In the genomic region with DNA sequence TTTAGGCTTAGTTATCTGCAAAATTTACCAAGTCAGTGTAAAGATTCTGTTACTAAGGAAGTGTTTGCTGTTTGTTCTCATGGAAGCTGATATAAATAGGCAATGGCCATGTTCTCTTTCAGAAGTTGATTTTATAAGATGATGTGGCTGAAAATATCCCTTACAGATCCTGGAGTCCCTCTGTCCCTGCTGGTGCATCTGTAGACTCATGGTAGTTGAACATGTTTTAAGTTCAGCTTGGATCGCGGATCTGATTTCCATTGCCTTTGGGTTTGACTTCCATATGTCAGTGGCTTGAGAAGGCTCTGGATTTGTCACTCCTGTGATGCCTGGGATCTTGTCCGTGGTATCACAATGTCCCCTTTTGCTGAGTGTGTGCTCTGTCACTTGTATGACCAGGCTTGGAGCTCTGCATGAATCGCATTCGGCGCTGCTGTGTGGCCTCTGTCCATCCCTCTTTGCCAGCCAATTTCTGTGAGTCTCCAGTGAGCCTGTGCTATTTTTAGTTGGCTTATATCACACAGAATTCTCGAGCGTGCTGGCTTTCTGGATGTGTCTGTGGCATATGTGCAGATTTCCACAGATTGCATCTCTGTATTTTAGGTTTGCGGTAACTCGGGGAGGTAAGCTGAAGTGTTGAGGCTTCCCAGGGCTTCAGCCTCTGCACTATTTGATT, we compare ENCODE assay signal across 14 mouse cellular contexts. TPM values are rescaled to one million over a fixed set of nuclear protein-coding genes. Genes with fewer than 3 reads are reported as not detected.
DNase-seq lines count a peak whose midpoint lies in the region; ATAC-seq and TF ChIP-seq lines count a peak whose summit lies in the region.
"Had no signal": no experiment of that assay in that cellular context is flagged by ENCODE, and none has a peak within 500 bp of the region (broad histone marks: within the 10 kb centered on the region; RNA-seq: fewer than 3 reads in every experiment).

No protein-coding gene starts in this region.

- no peak for TF ChIP-seq EP300 in liver, postnatal 0 days (IDR thresholded peaks at IDR 0.05; ENCODE audit: low read depth)

- 71% methylated on average over 10 of the region's 10 CpGs for WGBS in hindbrain, postnatal 0 days
- 91% methylated on average over 10 of the region's 10 CpGs for WGBS in hindbrain, embryonic 13.5 days
- WGBS in heart, embryonic 14.5 days: 42% methylated on average over 10 of the region's 10 CpGs
- WGBS in liver, postnatal 0 days (ENCODE audit: insufficient replicate concordance): 81% methylated on average over 10 of the region's 10 CpGs
- WGBS in kidney, embryonic 16.5 days: 91% methylated on average over 10 of the region's 10 CpGs

- no peak overlapping the region for H3K4me2 ChIP-seq in hindbrain, postnatal 0 days (ENCODE audit: low read depth, low read length)
- no peak overlapping the region for H3K4me2 ChIP-seq in hindbrain, embryonic 13.5 days
- peak overlapping the region; percentile 59 for H3K4me2 ChIP-seq in heart, embryonic 14.5 days (ENCODE audit: low read length)
- H3K4me2 ChIP-seq in liver, postnatal 0 days (ENCODE audit: low read depth, low read length): no peak overlapping the region
- no peak overlapping the region for H3K4me2 ChIP-seq in kidney, embryonic 16.5 days (replicated peaks; ENCODE audit: low read depth, low read length)
- H3K4me2 ChIP-seq: hindbrain, embryonic 12.5 days; neural tube, embryonic 13.5 days had no signal

- no peak for ATAC-seq in hindbrain, postnatal 0 days
- ATAC-seq in hindbrain, embryonic 13.5 days (ENCODE audit: low FRiP score): no peak
- peak; percentile 32; the same call in 1 of the 2 replicates for ATAC-seq in heart, embryonic 14.5 days (ENCODE audit: insufficient number of reproducible peaks, insufficient read depth, low FRiP score, low read depth)
- no peak for ATAC-seq in liver, postnatal 0 days
- ATAC-seq in granulocyte monocyte progenitor cell, adult 5-6 weeks (replicated peaks; ENCODE audit: poor library complexity, severe bottlenecking): no peak
- no peak for ATAC-seq in kidney, embryonic 16.5 days (ENCODE audit: low FRiP score, low TSS enrichment)

- H3K4me3 ChIP-seq in hindbrain, postnatal 0 days (ENCODE audit: low read length): no peak overlapping the region
- H3K4me3 ChIP-seq in hindbrain, embryonic 13.5 days: no peak overlapping the region
- H3K4me3 ChIP-seq in heart, embryonic 14.5 days (ENCODE audit: control insufficient read depth in 1 of 2, insufficient read depth in 1 of 2, low read depth in 1 of 2, low read length in 2 of 2): no peak overlapping the region; a peak in 1 of 4 replicates
- H3K4me3 ChIP-seq in liver, postnatal 0 days (ENCODE audit: low read depth, low read length): no peak overlapping the region
- no peak overlapping the region for H3K4me3 ChIP-seq in kidney, embryonic 16.5 days (ENCODE audit: low read length)
- H3K4me3 ChIP-seq: embryonic facial prominence, embryonic 10.5 days; hindbrain, embryonic 12.5 days; neural tube, embryonic 13.5 days had no signal

- H3K27ac ChIP-seq in hindbrain, postnatal 0 days: peak overlapping the region; percentile 12
- no peak overlapping the region for H3K27ac ChIP-seq in hindbrain, embryonic 13.5 days
- H3K27ac ChIP-seq in heart, embryonic 14.5 days (replicated peaks in 1 of 2; ENCODE audit: control insufficient read depth in 1 of 2, insufficient read depth in 1 of 2, low read depth in 2 of 2, low read length in 2 of 2): peak overlapping the region; percentile 60 to 82
- H3K27ac ChIP-seq in liver, postnatal 0 days (ENCODE audit: low read depth): no peak overlapping the region
- no peak overlapping the region for H3K27ac ChIP-seq in kidney, embryonic 16.5 days (ENCODE audit: low read length)
- H3K27ac ChIP-seq: embryonic facial prominence, embryonic 10.5 days; hindbrain, embryonic 12.5 days; neural tube, embryonic 13.5 days had no signal

- peak; percentile 39 for DNase-seq in hindbrain, postnatal 0 days (ENCODE audit: low spot score)
- peak; percentile 71 to 72 for DNase-seq in cerebellum, postnatal 14 days
- DNase-seq in left cerebral cortex, postnatal 25 days (ENCODE audit: low spot score in 2 of 2): peak; percentile 67 to 90
- DNase-seq in liver, postnatal 0 days: no peak
- DNase-seq: adrenal gland, adult 2 months; lung, postnatal 4 days; thymus, postnatal 14 days had no signal

- H3K36me3 ChIP-seq in hindbrain, postnatal 0 days (ENCODE audit: insufficient read depth, low read length): no peaks in the 10 kb centered on the region
- H3K36me3 ChIP-seq in hindbrain, embryonic 13.5 days: no peaks in the 10 kb centered on the region
- H3K36me3 ChIP-seq in heart, embryonic 14.5 days (ENCODE audit: control insufficient read depth, insufficient read depth, low read length): no peaks in the 10 kb centered on the region
- H3K36me3 ChIP-seq in liver, postnatal 0 days (replicated peaks; ENCODE audit: insufficient read depth, low read length): no peaks in the 10 kb centered on the region
- H3K36me3 ChIP-seq in kidney, embryonic 16.5 days (ENCODE audit: insufficient read depth, low read length): no peaks in the 10 kb centered on the region
- H3K36me3 ChIP-seq: embryonic facial prominence, embryonic 10.5 days; hindbrain, embryonic 12.5 days; neural tube, embryonic 13.5 days had no signal

- no peaks in the 10 kb centered on the region for H3K27me3 ChIP-seq in hindbrain, postnatal 0 days (ENCODE audit: insufficient read depth, low read length)
- no peaks in the 10 kb centered on the region for H3K27me3 ChIP-seq in hindbrain, embryonic 13.5 days
- no peaks in the 10 kb centered on the region for H3K27me3 ChIP-seq in heart, embryonic 14.5 days (ENCODE audit: control insufficient read depth, insufficient read depth, low read length)
- no peaks in the 10 kb centered on the region for H3K27me3 ChIP-seq in liver, postnatal 0 days (ENCODE audit: insufficient read depth, low read length)
- H3K27me3 ChIP-seq in kidney, embryonic 16.5 days (ENCODE audit: insufficient read depth, low read length): no peaks in the 10 kb centered on the region
- H3K27me3 ChIP-seq: hindbrain, embryonic 12.5 days; neural tube, embryonic 13.5 days had no signal

- H3K9ac ChIP-seq in hindbrain, postnatal 0 days (replicated peaks; ENCODE audit: low read length): no peak overlapping the region
- no peak overlapping the region for H3K9ac ChIP-seq in hindbrain, embryonic 13.5 days
- peak overlapping the region; percentile 21; the same call in 1 of the 2 replicates for H3K9ac ChIP-seq in heart, embryonic 14.5 days (ENCODE audit: low read length)
- no peak overlapping the region for H3K9ac ChIP-seq in liver, postnatal 0 days (replicated peaks)
- H3K9ac ChIP-seq in kidney, embryonic 16.5 days (replicated peaks; ENCODE audit: low read length): no peak overlapping the region
- H3K9ac ChIP-seq: hindbrain, embryonic 12.5 days; neural tube, embryonic 13.5 days had no signal

- no peaks in the 10 kb centered on the region for H3K9me3 ChIP-seq in hindbrain, postnatal 0 days (ENCODE audit: low read length)
- no peaks in the 10 kb centered on the region for H3K9me3 ChIP-seq in hindbrain, embryonic 13.5 days
- no peaks in the 10 kb centered on the region for H3K9me3 ChIP-seq in heart, embryonic 14.5 days (ENCODE audit: control insufficient read depth, low read length)
- no peaks in the 10 kb centered on the region for H3K9me3 ChIP-seq in liver, postnatal 0 days (ENCODE audit: low read length)
- H3K9me3 ChIP-seq in kidney, embryonic 16.5 days (ENCODE audit: low read length): no peaks in the 10 kb centered on the region
- H3K9me3 ChIP-seq: embryonic facial prominence, embryonic 10.5 days; hindbrain, embryonic 12.5 days; neural tube, embryonic 13.5 days had no signal

- no peak for TF ChIP-seq CTCF in hindbrain, postnatal 0 days (IDR thresholded peaks at IDR 0.05; ENCODE audit: low read depth)
- TF ChIP-seq CTCF in liver, postnatal 0 days (IDR thresholded peaks at IDR 0.05; ENCODE audit: low read depth): no peak

- intact Hi-C loops in left cerebral cortex, postnatal 25 days (cut with DNase I): loop anchor here (2.0 kb wide), 1 partner anchor 45 kb away; a partner anchor contains a TSS

- H3K4me1 ChIP-seq in hindbrain, postnatal 0 days (ENCODE audit: insufficient read depth, low read length): no peaks in the 10 kb centered on the region
- H3K4me1 ChIP-seq in hindbrain, embryonic 13.5 days (replicated peaks): peaks cover under 1% of the 10 kb centered on the region; the same call in 1 of the 2 replicates
- peaks cover 13 to 28% of the 10 kb centered on the region in 2 experiments for H3K4me1 ChIP-seq in heart, embryonic 14.5 days (ENCODE audit: control insufficient read depth in 2 of 2, insufficient read depth in 2 of 2, low read length in 2 of 2)
- no peaks in the 10 kb centered on the region for H3K4me1 ChIP-seq in liver, postnatal 0 days (ENCODE audit: insufficient read depth)
- no peaks in the 10 kb centered on the region for H3K4me1 ChIP-seq in kidney, embryonic 16.5 days (ENCODE audit: insufficient read depth, low read length)
- H3K4me1 ChIP-seq: embryonic facial prominence, embryonic 10.5 days; hindbrain, embryonic 12.5 days; neural tube, embryonic 13.5 days had no signal

RNA-seq across cellular contexts. Expression of a gene that starts 41.3 kb away (rescaled TPM):
- 32.8 and 182 TPM in 2 replicates for total RNA-seq in hindbrain, postnatal 0 days (2014; rRNA removed)
- polyA plus RNA-seq in hindbrain, postnatal 0 days (2015; fragmentation: Nextera tagmentation; extraction: Ambion mirVana): 281 and 288 TPM in 2 replicates
- polyA plus RNA-seq in hindbrain, embryonic 13.5 days (2015; fragmentation: Nextera tagmentation; extraction: Ambion mirVana): 268 and 296 TPM in 2 replicates
- polyA plus RNA-seq in heart, embryonic 14.5 days (2014; fragmentation: Nextera tagmentation; extraction: Ambion mirVana): 308 and 312 TPM in 2 replicates
- total RNA-seq in left cerebral cortex, postnatal 25 days (2021): 10 to 100 TPM; 21.8 to 24.8 TPM
- polyA plus RNA-seq in liver, postnatal 0 days (2015; fragmentation: Nextera tagmentation; extraction: Ambion mirVana): 300 and 353 TPM in 2 replicates
- total RNA-seq in granulocyte monocyte progenitor cell, adult 5-6 weeks (2014; fragmentation: Nextera tagmentation): 358 and 366 TPM in 2 replicates
- 177 and 225 TPM in 2 replicates for total RNA-seq in granulocyte monocyte progenitor cell, adult 5-6 weeks (2017)
- polyA plus RNA-seq in kidney, embryonic 16.5 days (2015; fragmentation: Nextera tagmentation; extraction: Ambion mirVana): 241 and 422 TPM in 2 replicates

RNA-seq across cellular contexts. Expression of a gene that starts 45.5 kb away (rescaled TPM):
- total RNA-seq in hindbrain, postnatal 0 days (2014; rRNA removed): 18.2 and 22.5 TPM in 2 replicates
- polyA plus RNA-seq in hindbrain, postnatal 0 days (2015; fragmentation: Nextera tagmentation; extraction: Ambion mirVana): 3.0 and 3.3 TPM in 2 replicates
- polyA plus RNA-seq in hindbrain, embryonic 13.5 days (2015; fragmentation: Nextera tagmentation; extraction: Ambion mirVana): 1.8 and 2.4 TPM in 2 replicates
- polyA plus RNA-seq in heart, embryonic 14.5 days (2014; fragmentation: Nextera tagmentation; extraction: Ambion mirVana): 0.96 and 2.2 TPM in 2 replicates
- 10 to 100 TPM; 46.4 to 54.6 TPM for total RNA-seq in left cerebral cortex, postnatal 25 days (2021)
- 0.07 and 0.20 TPM in 2 replicates for polyA plus RNA-seq in liver, postnatal 0 days (2015; fragmentation: Nextera tagmentation; extraction: Ambion mirVana)
- total RNA-seq in granulocyte monocyte progenitor cell, adult 5-6 weeks (2014; fragmentation: Nextera tagmentation): 0.45 TPM in 1 of 2 replicates, not detected in the other
- 0.13 and 0.21 TPM in 2 replicates for total RNA-seq in granulocyte monocyte progenitor cell, adult 5-6 weeks (2017)
- polyA plus RNA-seq in kidney, embryonic 16.5 days (2015; fragmentation: Nextera tagmentation; extraction: Ambion mirVana): 2.8 and 3.1 TPM in 2 replicates

Comparison
In these comparisons a context has a peak if more than half of its experiments do, and no peak if none do; other contexts are left out.
1. H3K27ac ChIP-seq: peak in hindbrain, postnatal 0 days (single experiment) and heart, embryonic 14.5 days (2 of 2); none in hindbrain, embryonic 13.5 days (single experiment), liver, postnatal 0 days (single experiment) and kidney, embryonic 16.5 days (single experiment).